Mouse (Mus musculus) MEL-GATA-1-ER (cell line): ENCODE results near the gene Igfl3.

ENCODE experiments used
- DNase-seq: peaks from one replicate; pipeline ENCODE4 v3.0.0-alpha.2; 2012; ENCODE audit warnings: low read depth; ENCODE audit errors: extremely low read depth

Igfl3 gene

GRCm38 (mm10) chr7:18176194-18176593 lies at the start of gene Igfl3:
TSS of gene Igfl3 (plus strand) at chr7:18176494.
- no peak for DNase-seq

DNA sequence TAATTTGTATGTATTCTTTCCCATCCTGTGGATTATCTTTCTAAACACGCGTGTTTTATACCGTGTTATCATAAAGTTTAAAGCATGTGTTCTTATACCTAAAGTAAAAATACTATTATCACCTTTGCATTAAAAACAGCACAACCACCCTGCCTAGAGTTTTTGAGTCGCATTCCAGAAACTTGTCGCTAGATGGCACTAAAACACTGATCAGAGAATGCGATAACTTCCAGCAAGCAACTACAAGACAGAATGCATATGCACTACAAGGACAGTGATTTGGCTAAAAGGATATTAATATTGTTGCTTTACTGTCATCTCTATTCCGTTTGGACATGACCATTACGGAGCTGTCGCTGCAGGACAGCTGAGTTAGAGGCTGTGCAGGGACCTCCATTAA lies 34.6 kb downstream of the Igfl3 start:
- DNase-seq, result no peak

GRCm38 (mm10) chr7:18214699-18215098 lies 38.4 kb downstream of the Igfl3 start:
- DNase-seq, result no peak
